Mouse (Mus musculus): Measurements from ENCODE around the gene Lsm14a. TPM values are rescaled to one million over a fixed set of nuclear protein-coding genes. Genes with fewer than 3 reads are reported as not detected.

The Lsm14a gene
- total and polyA plus RNA-seq, 2 experiments from 2014 or later, result 42.1 to 45.8 TPM

GRCm38 (mm10) chr7:34301952-34302351 lies 91.2 kb downstream of the Lsm14a start:
- no peak for ATAC-seq
- H3K4me1 ChIP-seq (ENCODE audit: insufficient read depth), result no peaks in the 10 kb centered on the region
- no peak overlapping the region for H3K4me3 ChIP-seq (ENCODE audit: low read depth, low read length)
- H3K4me2 ChIP-seq (ENCODE audit: low read depth), result no peak overlapping the region
- no peaks in the 10 kb centered on the region for H3K27me3 ChIP-seq (ENCODE audit: insufficient read depth, low read length)
- no peak for DNase-seq
- no peak for TF ChIP-seq CTCF (IDR thresholded peaks at IDR 0.05; ENCODE audit: low read depth)
- no peak overlapping the region for H3K27ac ChIP-seq (ENCODE audit: low read depth, low read length)
- no peaks in the 10 kb centered on the region for H3K36me3 ChIP-seq (ENCODE audit: insufficient read depth)
- H3K9me3 ChIP-seq (ENCODE audit: low read length), result no peaks in the 10 kb centered on the region
- H3K9ac ChIP-seq, result no peak overlapping the region
- 88% methylated on average over 3 of the region's 3 CpGs for WGBS

GRCm38 (mm10) chr7:34298818-34299217 lies 94.3 kb downstream of the Lsm14a start:
- H3K27me3 ChIP-seq (ENCODE audit: insufficient read depth, low read length), result no peaks in the 10 kb centered on the region
- H3K9ac ChIP-seq, result no peak overlapping the region
- DNase-seq, result no peak
- no peak overlapping the region for H3K27ac ChIP-seq (ENCODE audit: low read depth, low read length)
- no peak for ATAC-seq
- no peak overlapping the region for H3K4me3 ChIP-seq (ENCODE audit: low read depth, low read length)
- no peaks in the 10 kb centered on the region for H3K36me3 ChIP-seq (ENCODE audit: insufficient read depth)
- WGBS, result 85% methylated on average over 2 of the region's 2 CpGs
- no peak for TF ChIP-seq CTCF (IDR thresholded peaks at IDR 0.05; ENCODE audit: low read depth)
- H3K4me1 ChIP-seq (ENCODE audit: insufficient read depth), result no peaks in the 10 kb centered on the region
- no peak overlapping the region for H3K4me2 ChIP-seq (ENCODE audit: low read depth)
- no peaks in the 10 kb centered on the region for H3K9me3 ChIP-seq (ENCODE audit: low read length)

- H3K27ac ChIP-seq (ENCODE audit: low read depth, low read length), result no peak overlapping the region
- H3K27me3 ChIP-seq (ENCODE audit: insufficient read depth, low read length), result no peaks in the 10 kb centered on the region
- H3K9ac ChIP-seq, result no peak overlapping the region
- ATAC-seq (no peak), DNase-seq (no peak)
- H3K4me2 ChIP-seq (ENCODE audit: low read depth), result no peak overlapping the region
- H3K4me1 ChIP-seq (ENCODE audit: insufficient read depth), result no peaks in the 10 kb centered on the region
- no peaks in the 10 kb centered on the region for H3K9me3 ChIP-seq (ENCODE audit: low read length)
- TF ChIP-seq CTCF (IDR thresholded peaks at IDR 0.05; ENCODE audit: low read depth), result no peak
- H3K4me3 ChIP-seq (ENCODE audit: low read depth, low read length), result no peak overlapping the region
- no peaks in the 10 kb centered on the region for H3K36me3 ChIP-seq (ENCODE audit: insufficient read depth)
- 93% methylated on average over 3 of the region's 3 CpGs for WGBS
Observed at GRCm38 (mm10) chr7:34296124-34296523, 97.0 kb downstream of the Lsm14a start.

Other genes with a start within 250 kb of the Lsm14a start
- 179 and 196 TPM in 2 replicates for gene Uba2, start 223.7 kb downstream of the Lsm14a start, total RNA-seq (2014; rRNA removed)
- 109 and 123 TPM in 2 replicates for gene Uba2, start 223.7 kb downstream of the Lsm14a start, polyA plus RNA-seq (2015; fragmentation: Nextera tagmentation; extraction: Ambion mirVana)
- gene Pdcd2l, start 196.7 kb downstream of the Lsm14a start, total RNA-seq (2014; rRNA removed), result 47.4 and 63.7 TPM in 2 replicates
- gene Pdcd2l, start 196.7 kb downstream of the Lsm14a start, polyA plus RNA-seq (2015; fragmentation: Nextera tagmentation; extraction: Ambion mirVana), result 69.0 and 74.7 TPM in 2 replicates
- gene Gpi1, start 163.0 kb downstream of the Lsm14a start, total RNA-seq (2014; rRNA removed), result 170 and 223 TPM in 2 replicates
- gene Gpi1, start 163.0 kb downstream of the Lsm14a start, polyA plus RNA-seq (2015; fragmentation: Nextera tagmentation; extraction: Ambion mirVana), result 180 and 259 TPM in 2 replicates
- not detected in 2 replicates for gene Gm6096, start 142.3 kb downstream of the Lsm14a start, total RNA-seq (2014; rRNA removed)
- gene Gm6096, start 142.3 kb downstream of the Lsm14a start, polyA plus RNA-seq (2015; fragmentation: Nextera tagmentation; extraction: Ambion mirVana), result not detected in 2 replicates
- gene 4931406P16Rik, start 79.8 kb downstream of the Lsm14a start, total RNA-seq (2014; rRNA removed), result 48.5 and 55.7 TPM in 2 replicates
- 18.4 and 21.3 TPM in 2 replicates for gene 4931406P16Rik, start 79.8 kb downstream of the Lsm14a start, polyA plus RNA-seq (2015; fragmentation: Nextera tagmentation; extraction: Ambion mirVana)

Data from forebrain, postnatal 0 days (tissue).